ENCODE assay signal across 13 mouse cellular contexts in the genomic region with DNA sequence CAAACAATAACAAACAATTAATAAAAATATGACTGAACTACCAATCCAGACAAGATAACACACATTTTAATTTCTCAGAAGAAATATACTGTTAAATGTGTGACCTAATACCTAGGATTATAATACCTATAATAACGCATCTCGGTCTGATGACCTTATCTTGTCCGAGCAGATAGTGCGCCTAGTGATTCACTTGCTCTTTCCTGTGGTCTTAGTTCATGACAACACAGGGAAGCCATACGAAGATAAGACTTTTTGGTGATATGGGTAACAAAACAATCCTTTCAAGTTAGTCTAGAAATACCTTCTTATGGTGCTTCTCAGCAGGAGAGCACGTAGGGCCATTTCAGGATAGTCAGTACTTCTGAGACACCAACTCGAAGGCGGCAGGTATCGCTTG.
"Had no signal": no experiment of that assay in that cellular context is flagged by ENCODE, and none has a peak within 500 bp of the region (broad histone marks: within the 10 kb centered on the region; RNA-seq: fewer than 3 reads in every experiment).

No protein-coding gene starts in this region.

- H3K4me3 ChIP-seq: intestine, embryonic 15.5 days; limb, embryonic 10.5 days; megakaryocyte, embryonic 14.5 days; midbrain, embryonic 13.5 days; neural tube, embryonic 15.5 days had no signal

- H3K36me3 ChIP-seq: intestine, embryonic 15.5 days; limb, embryonic 10.5 days; neural tube, embryonic 15.5 days had no signal

- H3K27me3 ChIP-seq: intestine, embryonic 15.5 days; midbrain, embryonic 13.5 days; neural tube, embryonic 15.5 days had no signal

- DNase-seq: kidney, adult 18-20 months; kidney, postnatal 10 days; kidney, postnatal 4 days; lung, adult 2 months; lung, postnatal 36 days; thymus, adult 18-20 months; thymus, postnatal 14 days had no signal

- H3K9ac ChIP-seq: intestine, embryonic 15.5 days; midbrain, embryonic 13.5 days; neural tube, embryonic 15.5 days had no signal

- H3K4me2 ChIP-seq: intestine, embryonic 15.5 days; midbrain, embryonic 13.5 days; neural tube, embryonic 15.5 days had no signal

- H3K27ac ChIP-seq: intestine, embryonic 15.5 days; limb, embryonic 10.5 days; midbrain, embryonic 13.5 days; neural tube, embryonic 15.5 days had no signal

- H3K4me1 ChIP-seq: midbrain, embryonic 13.5 days; neural tube, embryonic 15.5 days had no signal

- H3K9me3 ChIP-seq: intestine, embryonic 15.5 days; limb, embryonic 10.5 days; midbrain, embryonic 13.5 days had no signal

- ATAC-seq: intestine, embryonic 15.5 days; lung, postnatal 0 days; midbrain, embryonic 13.5 days had no signal
